Mouse (Mus musculus) adrenal gland (tissue): ENCODE measurements around the gene Sgsm1.

Source experiments
- intact Hi-C: fragments of 180-260 bp; cut with DNase I; formaldehyde crosslinking; loops from one replicate; pipeline ENCODE4 v1.15.1; 2025

The Sgsm1 gene

GRCm38 (mm10) chr5:113286048-113286447 lies 24.5 kb downstream of the Sgsm1 start:
- intact Hi-C loops: no loop called here

- intact Hi-C loops: no loop called here
Observed at GRCm38 (mm10) chr5:113285541-113285940, 25.0 kb downstream of the Sgsm1 start.

- intact Hi-C loops: no loop called here
Observed at GRCm38 (mm10) chr5:113283726-113284125, 26.9 kb downstream of the Sgsm1 start.

GRCm38 (mm10) chr5:113281557-113281956 lies 29.0 kb downstream of the Sgsm1 start:
- intact Hi-C loops: no loop called here

- intact Hi-C loops: no loop called here
Observed at GRCm38 (mm10) chr5:113280138-113280856, 30.3 kb downstream of the Sgsm1 start.

GRCm38 (mm10) chr5:113275839-113276238 lies 34.7 kb downstream of the Sgsm1 start:
- intact Hi-C loops: no loop called here

GRCm38 (mm10) chr5:113271207-113271811 lies 39.3 kb downstream of the Sgsm1 start:
- intact Hi-C loops: no loop called here

- intact Hi-C loops: no loop called here
Observed at GRCm38 (mm10) chr5:113270043-113270442, 40.5 kb downstream of the Sgsm1 start.

GRCm38 (mm10) chr5:113268246-113268645 lies 42.3 kb downstream of the Sgsm1 start:
- intact Hi-C loops: no loop called here

- intact Hi-C loops: no loop called here
Observed at GRCm38 (mm10) chr5:113265637-113266036, 44.9 kb downstream of the Sgsm1 start.

GRCm38 (mm10) chr5:113250806-113251205 lies 59.8 kb downstream of the Sgsm1 start:
- intact Hi-C loops: no loop called here

- intact Hi-C loops: no loop called here
Observed at GRCm38 (mm10) chr5:113249263-113249930, 61.2 kb downstream of the Sgsm1 start.

GRCm38 (mm10) chr5:113230196-113230595 lies 80.4 kb downstream of the Sgsm1 start:
- intact Hi-C loops: no loop called here

- intact Hi-C loops: loop anchor here (1.0 to 5.0 kb wide), 2 partner anchors 46 to 129 kb away; no protein-coding TSS in a partner anchor
Observed at GRCm38 (mm10) chr5:113226632-113227102, 83.9 kb downstream of the Sgsm1 start, which contains the start of gene Tmem211. Tmem211 (plus strand) TSS chr5:113226909.

GRCm38 (mm10) chr5:113225686-113226435 lies 84.7 kb downstream of the Sgsm1 start:
- intact Hi-C loops: loop anchor here (1.0 to 5.0 kb wide), 2 partner anchors 46 to 129 kb away; no protein-coding TSS in a partner anchor

GRCm38 (mm10) chr5:113225271-113225670 lies 85.3 kb downstream of the Sgsm1 start:
- intact Hi-C loops: loop anchor here (5.0 kb wide), 1 partner anchor 128 kb away; no protein-coding TSS in a partner anchor

GRCm38 (mm10) chr5:113223888-113224287 lies 86.7 kb downstream of the Sgsm1 start:
- intact Hi-C loops: no loop called here

- intact Hi-C loops: no loop called here
Observed at GRCm38 (mm10) chr5:113221147-113221865, 89.3 kb downstream of the Sgsm1 start, which contains the start of gene 2900026A02Rik. 2900026A02Rik (minus strand) TSS chr5:113221236.

- intact Hi-C loops: no loop called here
Observed at GRCm38 (mm10) chr5:113220383-113221146, 90.0 kb downstream of the Sgsm1 start.

- intact Hi-C loops: no loop called here
Observed at GRCm38 (mm10) chr5:113219876-113220275, 90.7 kb downstream of the Sgsm1 start.
